Mouse (Mus musculus) bone marrow, adult 2 months (tissue): Measurements from ENCODE around the gene Asb16. TPM values are rescaled to one million over a fixed set of nuclear protein-coding genes. Genes with fewer than 3 reads are reported as not detected.

Experiments
- H3K27ac ChIP-seq: fragments of 200-500 bp; 2 replicates; pipeline ENCODE4 v1.5.1; 2012; ENCODE audit warnings: low read depth, mild to moderate bottlenecking, control low read depth, inconsistent platforms, low read length; ENCODE audit not compliant: control insufficient read depth, poor library complexity, insufficient read depth
- H3K4me1 ChIP-seq: fragments of 200-500 bp; 2 replicates; pipeline ENCODE4 v1.6.1; 2011; ENCODE audit warnings: low read length; ENCODE audit not compliant: control insufficient read depth, insufficient read depth
- H3K4me3 ChIP-seq: fragments of 200-500 bp; replicated peaks from 2 replicates; pipeline ENCODE3; 2011; ENCODE audit warnings: mild to moderate bottlenecking, low read depth, low read length, control low read depth; ENCODE audit not compliant: control insufficient read depth
- CTCF ChIP-seq: fragments of 200-500 bp; IDR thresholded peaks from 2 replicates; pipeline ENCODE4 v1.5.1; 2011; ENCODE audit warnings: low read length, control low read depth; ENCODE audit not compliant: control insufficient read depth, insufficient read depth
- POLR2A ChIP-seq: fragments of 200-500 bp; IDR thresholded peaks from 2 replicates; pipeline ENCODE4 v1.6.1; 2011; ENCODE audit warnings: low read depth, mild to moderate bottlenecking, control low read depth, low read length, borderline replicate concordance; ENCODE audit not compliant: control insufficient read depth
- whole genome bisulfite sequencing: fragments of 180-500 bp; shearing (Covaris S2); methylation state at CpG from one replicate; pipeline ENCODE4 v1.1.7; 2018; 5-methylcytosine and 5-hydroxymethylcytosine counted together
- polyA plus RNA-seq: library from polyadenylated mRNA; stranded (reverse); fragments of >200 nt; gene quantifications from 2 replicates; pipeline ENCODE4 v1.2.4, GENCODE M21; 2011; ENCODE audit warnings: low replicate concordance; ENCODE audit not compliant: missing spikeins, insufficient read depth, insufficient read length

The Asb16 gene
- polyA plus RNA-seq, 1 experiment: 0.52 TPM

DNA sequence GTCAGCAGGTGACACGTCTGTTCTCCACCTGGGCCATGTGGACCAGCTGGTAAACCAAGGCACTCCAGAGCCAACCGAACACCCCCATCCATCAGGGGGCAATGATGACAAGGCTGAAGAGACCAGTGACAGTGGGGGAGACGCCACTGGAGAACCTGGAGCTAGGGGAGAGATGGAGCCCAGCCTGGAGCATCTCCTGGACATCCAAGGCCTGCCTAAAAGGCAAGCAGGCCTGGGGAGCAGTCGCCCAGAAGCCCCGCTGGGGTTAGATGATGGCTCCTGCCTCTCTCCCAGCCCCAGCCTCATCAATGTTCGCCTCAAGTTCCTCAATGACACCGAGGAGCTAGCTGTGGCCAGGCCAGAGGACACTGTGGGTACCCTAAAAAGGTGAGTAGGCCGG is 18.9 kb downstream of the Asb16 start:
- H3K4me1 ChIP-seq: no peaks in the 10 kb centered on the region
- TF ChIP-seq POLR2A: no peak
- no peak for TF ChIP-seq CTCF
- no peak overlapping the region for H3K4me3 ChIP-seq
- WGBS: 82% methylated on average over 8 of the region's 8 CpGs
- H3K27ac ChIP-seq: no peak overlapping the region

DNA sequence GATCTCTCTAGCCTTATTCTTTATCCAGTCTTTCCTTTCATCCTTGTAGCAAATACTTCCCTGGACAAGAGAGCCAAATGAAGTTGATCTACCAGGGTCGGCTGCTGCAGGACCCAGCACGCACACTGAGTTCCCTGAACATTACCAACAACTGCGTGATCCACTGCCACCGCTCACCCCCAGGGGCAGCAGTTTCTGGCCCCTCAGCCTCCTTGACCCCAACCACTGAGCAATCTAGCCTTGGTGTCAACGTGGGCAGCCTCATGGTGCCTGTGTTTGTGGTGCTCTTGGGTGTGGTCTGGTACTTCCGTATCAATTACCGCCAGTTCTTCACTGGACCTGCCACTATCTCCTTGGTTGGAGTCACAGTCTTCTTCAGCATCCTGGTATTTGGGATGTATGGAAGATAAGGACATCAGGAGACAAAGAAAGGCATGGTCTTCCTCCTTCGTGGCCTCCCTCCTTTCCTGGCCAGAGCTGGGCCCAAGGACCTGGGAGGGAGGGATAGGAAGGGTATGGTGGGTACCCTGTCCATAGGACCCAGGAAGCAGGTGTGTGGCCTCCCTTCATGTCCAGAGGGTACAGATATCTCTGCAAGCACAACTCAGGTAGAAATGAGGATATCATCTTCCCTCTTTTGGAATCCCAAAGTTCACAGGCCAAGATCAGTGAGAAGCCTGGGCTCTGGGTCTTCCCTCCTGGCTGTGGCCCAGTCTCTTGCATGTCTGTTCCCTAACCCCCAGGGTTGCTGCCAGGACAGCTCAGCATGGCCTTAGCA is 19.7 kb downstream of the Asb16 start:
- WGBS: 88% methylated on average over 8 of the region's 8 CpGs
- H3K4me3 ChIP-seq: no peak overlapping the region
- no peak for TF ChIP-seq POLR2A
- TF ChIP-seq CTCF: no peak
- H3K27ac ChIP-seq: no peak overlapping the region
- H3K4me1 ChIP-seq: no peaks in the 10 kb centered on the region

DNA sequence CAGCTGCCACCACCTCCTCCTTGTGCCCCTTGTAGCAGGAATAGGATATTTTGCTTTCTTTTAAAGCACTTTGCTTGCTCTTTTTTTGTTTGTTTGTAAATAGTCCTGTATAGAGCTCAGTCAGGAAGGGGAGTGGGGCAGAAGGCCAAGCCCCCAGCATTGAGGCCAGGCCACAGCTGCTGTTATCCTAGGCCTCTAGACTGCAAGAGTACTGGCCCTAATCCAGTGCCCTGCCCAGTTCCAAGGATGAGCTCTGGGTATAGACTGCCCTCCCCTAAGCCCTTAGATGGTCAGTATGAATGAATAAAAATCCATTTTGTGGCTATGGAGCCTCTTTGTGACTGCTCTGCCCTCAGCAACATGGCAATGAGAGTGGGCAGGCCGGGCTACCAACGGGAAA is 20.4 kb downstream of the Asb16 start:
- TF ChIP-seq POLR2A (no peak), CTCF (no peak)
- H3K4me3 ChIP-seq: no peak overlapping the region
- no peak overlapping the region for H3K27ac ChIP-seq
- 88% methylated on average over 2 of the region's 2 CpGs for whole genome bisulfite sequencing
- H3K4me1 ChIP-seq: no peaks in the 10 kb centered on the region

DNA sequence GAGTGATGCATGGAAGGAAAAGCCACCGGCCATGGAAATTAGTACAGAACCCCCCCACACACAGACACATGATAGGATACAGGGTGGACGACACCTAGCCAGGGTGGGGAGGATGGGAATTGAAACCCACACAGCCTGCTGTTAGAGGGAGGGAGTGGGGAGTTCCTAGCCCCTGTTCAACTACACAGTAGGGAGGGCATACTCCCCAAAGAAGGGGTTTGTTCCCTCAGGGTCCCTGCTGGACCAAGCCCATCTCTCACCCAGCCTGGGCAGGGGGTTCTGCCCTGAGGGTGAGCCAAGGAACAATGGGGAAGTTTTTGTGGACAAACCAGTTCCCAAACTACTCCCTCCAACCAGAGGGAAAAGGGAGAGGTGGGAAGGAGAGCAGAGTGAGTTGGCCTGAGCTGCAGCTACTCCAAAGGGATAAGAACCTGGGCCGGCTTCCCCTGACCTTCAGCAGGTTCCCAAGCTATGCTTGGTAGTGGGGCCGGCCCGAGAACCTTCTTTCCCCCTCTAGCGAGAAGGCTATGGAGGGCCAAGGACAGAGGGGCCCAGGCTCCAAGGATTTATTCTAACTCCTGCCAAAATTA is 21.1 kb downstream of the Asb16 start:
- H3K4me3 ChIP-seq: no peak overlapping the region
- H3K27ac ChIP-seq: no peak overlapping the region
- 80% methylated on average over 6 of the region's 6 CpGs for WGBS
- no peaks in the 10 kb centered on the region for H3K4me1 ChIP-seq
- TF ChIP-seq CTCF: no peak
- TF ChIP-seq POLR2A: no peak

DNA sequence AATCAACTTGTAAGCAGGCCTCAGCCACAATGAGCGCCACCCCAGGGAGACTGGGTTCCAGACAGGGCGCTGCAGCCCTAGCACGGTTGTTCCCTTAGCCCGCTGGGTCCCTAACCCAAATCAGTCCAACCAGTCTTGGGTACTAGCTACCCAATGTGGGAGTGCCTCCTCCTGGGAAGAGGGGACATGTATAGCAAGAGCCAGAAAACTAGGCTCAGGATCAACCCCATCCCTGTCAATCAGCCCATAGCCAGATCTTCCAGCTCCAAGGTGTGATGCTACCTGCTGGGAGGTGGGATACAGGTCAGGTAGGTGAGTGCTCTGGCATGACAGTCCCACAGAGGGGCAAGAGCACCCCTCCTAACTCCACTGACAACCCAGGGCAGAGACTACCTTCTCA is 21.6 kb downstream of the Asb16 start:
- TF ChIP-seq CTCF (no peak), POLR2A (no peak)
- Histone ChIP-seq H3K27ac (no peak overlapping the region), H3K4me1 (no peaks in the 10 kb centered on the region), H3K4me3 (no peak overlapping the region)
- WGBS: 93% methylated on average over 4 of the region's 4 CpGs

DNA sequence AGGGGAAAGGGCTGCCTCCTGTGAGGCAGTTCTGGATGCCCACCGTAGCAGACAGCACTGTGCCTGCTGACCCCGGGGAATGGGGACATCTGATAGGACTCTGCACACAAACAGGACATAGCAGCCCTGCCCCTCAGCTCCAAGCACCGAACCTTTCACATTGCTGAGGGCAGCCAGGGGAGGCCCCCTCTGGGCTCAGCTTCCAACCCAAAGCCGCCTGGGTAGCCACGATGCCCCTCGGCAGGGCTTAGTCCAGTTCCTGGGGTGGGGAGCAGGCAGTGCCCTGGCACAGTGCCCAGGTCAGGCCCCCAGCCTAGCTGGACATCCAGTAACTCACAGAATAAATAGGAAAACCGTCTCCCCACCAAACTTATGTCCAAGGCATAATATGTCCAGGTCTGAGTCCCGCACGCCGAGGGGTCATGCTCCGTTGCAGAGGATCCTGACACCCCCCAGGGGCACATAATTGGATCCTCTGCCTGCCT is 22.6 kb downstream of the Asb16 start:
- TF ChIP-seq POLR2A (no peak), CTCF (no peak)
- 92% methylated on average over 11 of the region's 11 CpGs for WGBS
- Histone ChIP-seq H3K27ac (no peak overlapping the region), H3K4me3 (no peak overlapping the region), H3K4me1 (no peaks in the 10 kb centered on the region)

DNA sequence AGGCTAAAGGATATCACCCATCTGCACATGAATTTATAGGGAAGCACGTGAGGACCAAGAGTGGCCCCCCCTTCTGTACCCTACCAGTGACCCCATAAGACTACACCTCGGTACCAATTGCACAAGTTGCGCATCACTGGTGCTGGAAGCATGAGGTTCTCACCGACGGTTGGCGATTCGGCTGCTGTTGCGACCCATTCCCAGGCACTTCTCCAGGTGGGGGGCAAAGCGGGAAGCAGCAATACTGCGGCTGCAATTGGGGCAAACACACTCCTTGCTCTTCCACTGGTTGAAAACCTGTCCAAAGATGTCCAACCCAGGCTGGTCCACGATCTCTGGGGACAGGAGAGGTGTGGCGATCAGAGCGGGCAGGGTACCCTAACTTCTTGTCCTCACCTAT is 25.4 kb downstream of the Asb16 start:
- no peak for TF ChIP-seq CTCF
- TF ChIP-seq POLR2A: no peak
- H3K27ac ChIP-seq: no peak overlapping the region
- WGBS: 94% methylated on average over 13 of the region's 13 CpGs
- H3K4me1 ChIP-seq: no peaks in the 10 kb centered on the region
- H3K4me3 ChIP-seq: no peak overlapping the region

DNA sequence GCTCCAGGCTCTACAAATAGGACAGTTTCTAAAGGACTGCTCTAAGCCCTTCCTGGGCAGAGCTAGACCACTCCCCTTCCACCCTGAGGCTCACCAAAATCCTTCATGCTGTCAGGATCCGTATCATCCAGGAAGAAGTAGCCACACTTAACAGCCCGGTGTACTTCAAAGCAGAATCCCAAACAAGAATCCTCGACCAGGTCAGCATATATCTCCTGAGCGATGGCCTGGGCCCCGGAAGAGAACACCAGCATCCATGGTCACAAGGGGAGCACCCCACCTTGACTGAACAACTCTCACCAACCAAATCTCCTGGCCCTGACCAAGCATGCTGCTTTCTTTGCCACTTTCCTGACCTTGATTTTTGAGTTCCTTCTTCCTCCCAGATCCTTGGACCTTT is 25.9 kb downstream of the Asb16 start:
- H3K4me3 ChIP-seq: no peak overlapping the region
- TF ChIP-seq POLR2A: no peak
- WGBS: 89% methylated on average over 5 of the region's 5 CpGs
- H3K4me1 ChIP-seq: no peaks in the 10 kb centered on the region
- H3K27ac ChIP-seq: no peak overlapping the region

DNA sequence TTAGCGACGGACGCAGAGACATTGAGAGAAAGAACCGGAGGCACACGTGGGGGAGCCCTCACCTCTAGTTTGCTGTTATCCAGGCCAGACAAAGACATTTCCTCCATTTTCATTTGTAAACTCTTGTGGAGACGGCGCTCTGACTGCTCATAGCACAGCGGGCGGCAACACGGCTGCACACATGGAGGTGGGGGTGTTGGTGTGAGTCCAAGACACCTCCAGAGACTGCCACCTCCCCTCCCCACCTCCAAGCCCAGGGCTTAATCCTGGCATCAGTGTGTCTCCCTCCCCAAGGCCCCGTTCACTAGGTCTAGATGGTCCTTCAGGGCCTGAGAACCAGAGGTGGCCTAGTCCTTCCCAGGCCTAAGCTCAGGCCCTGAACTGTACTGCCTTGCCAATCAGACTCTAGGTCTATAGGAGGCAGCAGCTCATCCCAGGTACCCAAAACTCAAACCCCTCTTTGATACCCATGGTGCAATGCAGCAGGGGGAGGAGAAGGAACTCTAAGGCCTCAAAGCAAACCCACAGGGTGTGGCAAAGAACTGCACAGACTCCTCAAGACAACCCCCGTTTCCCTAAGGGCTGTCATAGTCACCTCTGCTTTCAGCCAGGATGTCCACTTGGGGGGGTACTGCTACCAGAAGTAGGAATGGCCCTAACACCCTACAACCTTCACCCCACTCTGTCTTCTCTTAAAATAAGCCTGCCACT is 26.5 kb downstream of the Asb16 start:
- 0 out of 2 replicates have a peak, but pooled peaks have one; percentile 20 for TF ChIP-seq CTCF
- TF ChIP-seq POLR2A: no peak
- WGBS: 77% methylated on average over 12 of the region's 12 CpGs
- Histone ChIP-seq H3K4me1 (no peaks in the 10 kb centered on the region), H3K4me3 (peak overlapping the region; percentile 72), H3K27ac (peak overlapping the region; percentile 97)
